Mouse (Mus musculus) naive thymus-derived CD4-positive, alpha-beta T cell, adult 5 months (primary cell): ENCODE measurements around the gene Olfr1299. TPM values are rescaled to one million over a fixed set of nuclear protein-coding genes. Genes with fewer than 3 reads are reported as not detected.

Experiments
- polyA plus RNA-seq: library from polyadenylated mRNA; unstranded; fragments of 100-300 nt; shearing (Covaris generic); gene quantifications from one replicate; pipeline ENCODE4 v1.2.1, GENCODE M21; 2017

Olfr1299 gene
- polyA plus RNA-seq = not detected

GRCm38 (mm10) chr2:111661119-111661518 is at the start of gene Olfr1299:
Olfr1299 (plus strand) TSS chr2:111661419.

GRCm38 (mm10) chr2:111626397-111626796 is 34.8 kb upstream of the Olfr1299 start, which contains the start of gene Olfr1297:
Olfr1297 (minus strand) TSS chr2:111626497.

GRCm38 (mm10) chr2:111649101-111649500 is 12.1 kb upstream of the Olfr1299 start, which contains the start of gene Olfr1298:
Olfr1298 (minus strand) TSS chr2:111649201.

Other genes with a start within 250 kb of the Olfr1299 start
- gene Olfr1286, start 238.3 kb upstream of the Olfr1299 start, polyA plus RNA-seq = not detected
- gene Olfr1287, start 212.3 kb upstream of the Olfr1299 start, polyA plus RNA-seq = not detected
- not detected for gene Olfr1288, start 187.3 kb upstream of the Olfr1299 start, polyA plus RNA-seq
- gene Olfr1289, start 180.6 kb upstream of the Olfr1299 start, polyA plus RNA-seq = not detected
- not detected for gene Olfr1290, start 167.6 kb upstream of the Olfr1299 start, polyA plus RNA-seq
- gene Olfr1291-ps1, start 164.2 kb upstream of the Olfr1299 start, polyA plus RNA-seq = 0.10 TPM
- not detected for gene Olfr1293-ps, start 136.2 kb upstream of the Olfr1299 start, polyA plus RNA-seq
- not detected for gene Olfr1294, start 121.1 kb upstream of the Olfr1299 start, polyA plus RNA-seq
- not detected for gene Olfr1295, start 91.7 kb upstream of the Olfr1299 start, polyA plus RNA-seq
- not detected for gene Olfr1297, start 34.9 kb upstream of the Olfr1299 start, polyA plus RNA-seq
- gene Olfr1298, start 12.2 kb upstream of the Olfr1299 start, polyA plus RNA-seq = not detected
- gene Olfr1301, start 89.6 kb downstream of the Olfr1299 start, polyA plus RNA-seq = 0.10 TPM
- not detected for gene Olfr1302, start 116.0 kb downstream of the Olfr1299 start, polyA plus RNA-seq
- not detected for gene Olfr1303, start 158.9 kb downstream of the Olfr1299 start, polyA plus RNA-seq
- not detected for gene Olfr1305, start 215.7 kb downstream of the Olfr1299 start, polyA plus RNA-seq